Mouse (Mus musculus): ENCODE measurements around the gene Fbxl17. TPM values are rescaled to one million over a fixed set of nuclear protein-coding genes. Genes with fewer than 3 reads are reported as not detected.

Gene Fbxl17
- total RNA-seq, 2 experiments from 2014 or later, result 53.7 to 55.0 TPM

Small RNA genes within 50 kb of the gene (microRNA-seq; reads per million reads assigned to microRNA genes)
- gene Gm24813, result 0 reads per million in 2 experiments

Data from layer of hippocampus, adult 18-20 months (tissue).